Mouse (Mus musculus): ENCODE measurements at regions not wholly inside any gene's neighbourhood (a gene's known extent, or its start where the extent isn't known, plus 50 kb on each side); places are given as distances from the start of the nearest gene placed in this dataset.

- Histone ChIP-seq H3K36me3 (no peaks in the 10 kb centered on the region), H3K4me3 (no peak overlapping the region), H3K27ac (replicated peaks) (no peak overlapping the region), H3K9me3 (no peaks in the 10 kb centered on the region), H3K4me1 (peaks cover 18% of the 10 kb centered on the region), H3K27me3 (no peaks in the 10 kb centered on the region), H3K9ac (replicated peaks) (no peak overlapping the region), H3K4me2 (replicated peaks) (no peak overlapping the region)
- 95% methylated on average over 1 of the region's 1 CpGs for WGBS
- ATAC-seq (replicated peaks), result no peak
Observed at GRCm38 (mm10) chr17:84101652-84102051, 86.1 kb downstream of the Zfp36l2 start.

- Histone ChIP-seq H3K9ac (replicated peaks) (no peak overlapping the region), H3K27me3 (no peaks in the 10 kb centered on the region), H3K27ac (replicated peaks) (peak overlapping the region; percentile 24; the same call in 1 of the 2 replicates), H3K4me1 (peaks cover 29% of the 10 kb centered on the region), H3K4me2 (replicated peaks) (no peak overlapping the region), H3K4me3 (no peak overlapping the region), H3K36me3 (no peaks in the 10 kb centered on the region), H3K9me3 (no peaks in the 10 kb centered on the region)
- WGBS, result 24% methylated on average over 10 of the region's 10 CpGs
- ATAC-seq (replicated peaks), result no peak
Observed at GRCm38 (mm10) chr17:84100523-84100922, 87.2 kb downstream of the Zfp36l2 start.

- no peak overlapping the region for H3K9ac ChIP-seq (replicated peaks)
- no peaks in the 10 kb centered on the region for H3K36me3 ChIP-seq
- no peak for ATAC-seq (replicated peaks)
- H3K4me2 ChIP-seq (replicated peaks), result no peak overlapping the region
- no peaks in the 10 kb centered on the region for H3K27me3 ChIP-seq
- WGBS, result 91% methylated on average over 9 of the region's 9 CpGs
- no peak overlapping the region for H3K27ac ChIP-seq (replicated peaks)
- peaks cover 30% of the 10 kb centered on the region for H3K4me1 ChIP-seq
- H3K4me3 ChIP-seq, result no peak overlapping the region
- no peaks in the 10 kb centered on the region for H3K9me3 ChIP-seq
Observed at GRCm38 (mm10) chr17:84099737-84100136, 88.0 kb downstream of the Zfp36l2 start.

GRCm38 (mm10) chr17:84097871-84098430, 89.8 kb downstream of the Zfp36l2 start:
- Histone ChIP-seq H3K36me3 (no peaks in the 10 kb centered on the region), H3K4me3 (no peak overlapping the region), H3K9ac (replicated peaks) (no peak overlapping the region), H3K9me3 (no peaks in the 10 kb centered on the region), H3K4me2 (replicated peaks) (no peak overlapping the region), H3K27me3 (no peaks in the 10 kb centered on the region), H3K27ac (replicated peaks) (0 out of 2 replicates have a peak overlapping the region, but pooled peaks have one; percentile 84), H3K4me1 (peaks cover 30% of the 10 kb centered on the region)
- no peak for ATAC-seq (replicated peaks)
- 92% methylated on average over 6 of the region's 6 CpGs for WGBS

GRCm38 (mm10) chr17:84097286-84097685, 90.5 kb downstream of the Zfp36l2 start:
- H3K4me1 ChIP-seq, result peaks cover 30% of the 10 kb centered on the region
- H3K27ac ChIP-seq (replicated peaks), result peak overlapping the region; percentile 84
- WGBS, result 41% methylated on average over 13 of the region's 13 CpGs
- H3K4me3 ChIP-seq, result no peak overlapping the region
- H3K9me3 ChIP-seq, result no peaks in the 10 kb centered on the region
- H3K36me3 ChIP-seq, result no peaks in the 10 kb centered on the region
- H3K9ac ChIP-seq (replicated peaks), result no peak overlapping the region
- no peaks in the 10 kb centered on the region for H3K27me3 ChIP-seq
- peak overlapping the region; percentile 73; the same call in 1 of the 2 replicates for H3K4me2 ChIP-seq (replicated peaks)
- no peak for ATAC-seq (replicated peaks)

GRCm38 (mm10) chr17:84096345-84097260, 91.1 kb downstream of the Zfp36l2 start:
- no peaks in the 10 kb centered on the region for H3K36me3 ChIP-seq
- peak overlapping the region; percentile 44 for H3K4me3 ChIP-seq
- no peaks in the 10 kb centered on the region for H3K9me3 ChIP-seq
- H3K4me1 ChIP-seq, result peaks cover 30% of the 10 kb centered on the region
- H3K9ac ChIP-seq (replicated peaks), result peak overlapping the region; percentile 51
- WGBS, result 2% methylated on average over 59 of the region's 59 CpGs
- ATAC-seq (replicated peaks), result peak; percentile 93
- H3K4me2 ChIP-seq (replicated peaks), result peak overlapping the region; percentile 73
- no peaks in the 10 kb centered on the region for H3K27me3 ChIP-seq
- peak overlapping the region; percentile 84 for H3K27ac ChIP-seq (replicated peaks)

GRCm38 (mm10) chr17:84095829-84096228, 91.9 kb downstream of the Zfp36l2 start:
- ATAC-seq (replicated peaks), result peak; percentile 14; the same call in 1 of the 2 replicates
- H3K4me2 ChIP-seq (replicated peaks), result peak overlapping the region; percentile 73; the same call in 1 of the 2 replicates
- H3K9ac ChIP-seq (replicated peaks), result no peak overlapping the region
- no peaks in the 10 kb centered on the region for H3K36me3 ChIP-seq
- no peaks in the 10 kb centered on the region for H3K9me3 ChIP-seq
- 12% methylated on average over 4 of the region's 4 CpGs for WGBS
- peak overlapping the region; percentile 84 for H3K27ac ChIP-seq (replicated peaks)
- no peaks in the 10 kb centered on the region for H3K27me3 ChIP-seq
- H3K4me3 ChIP-seq, result no peak overlapping the region
- H3K4me1 ChIP-seq, result peaks cover 30% of the 10 kb centered on the region

- WGBS, result 69% methylated on average over 2 of the region's 2 CpGs
- H3K4me1 ChIP-seq, result peaks cover 23% of the 10 kb centered on the region
- no peak for ATAC-seq (replicated peaks)
- H3K4me2 ChIP-seq (replicated peaks), result no peak overlapping the region
- no peak overlapping the region for H3K9ac ChIP-seq (replicated peaks)
- no peaks in the 10 kb centered on the region for H3K36me3 ChIP-seq
- H3K27me3 ChIP-seq, result no peaks in the 10 kb centered on the region
- no peak overlapping the region for H3K4me3 ChIP-seq
- peak overlapping the region; percentile 84; the same call in 1 of the 2 replicates for H3K27ac ChIP-seq (replicated peaks)
- no peaks in the 10 kb centered on the region for H3K9me3 ChIP-seq
Observed at GRCm38 (mm10) chr17:84095089-84095488, 92.7 kb downstream of the Zfp36l2 start.

- Histone ChIP-seq H3K9ac (replicated peaks) (no peak overlapping the region), H3K36me3 (no peaks in the 10 kb centered on the region), H3K9me3 (no peaks in the 10 kb centered on the region), H3K4me1 (peaks cover 29% of the 10 kb centered on the region), H3K27ac (replicated peaks) (no peak overlapping the region), H3K4me3 (no peak overlapping the region), H3K27me3 (no peaks in the 10 kb centered on the region), H3K4me2 (replicated peaks) (no peak overlapping the region)
- WGBS, result 90% methylated on average over 12 of the region's 12 CpGs
- no peak for ATAC-seq (replicated peaks)
Observed at GRCm38 (mm10) chr17:84086394-84086793, 101.4 kb downstream of the Zfp36l2 start.

- H3K27ac ChIP-seq (replicated peaks), result no peak overlapping the region
- no peak overlapping the region for H3K4me2 ChIP-seq (replicated peaks)
- no peak overlapping the region for H3K4me3 ChIP-seq
- H3K4me1 ChIP-seq, result peaks cover 29% of the 10 kb centered on the region
- no peaks in the 10 kb centered on the region for H3K27me3 ChIP-seq
- WGBS, result 25% methylated on average over 7 of the region's 7 CpGs
- ATAC-seq (replicated peaks), result no peak
- no peaks in the 10 kb centered on the region for H3K36me3 ChIP-seq
- no peak overlapping the region for H3K9ac ChIP-seq (replicated peaks)
- no peaks in the 10 kb centered on the region for H3K9me3 ChIP-seq
Observed at GRCm38 (mm10) chr17:84085721-84086120, 102.0 kb downstream of the Zfp36l2 start.

- Histone ChIP-seq H3K4me3 (no peak overlapping the region), H3K27me3 (no peaks in the 10 kb centered on the region), H3K4me1 (peaks cover 29% of the 10 kb centered on the region), H3K27ac (replicated peaks) (no peak overlapping the region), H3K36me3 (no peaks in the 10 kb centered on the region), H3K9ac (replicated peaks) (no peak overlapping the region), H3K9me3 (no peaks in the 10 kb centered on the region), H3K4me2 (replicated peaks) (no peak overlapping the region)
- no peak for ATAC-seq (replicated peaks)
- 48% methylated on average over 10 of the region's 10 CpGs for WGBS
Observed at GRCm38 (mm10) chr17:84085232-84085631, 102.5 kb downstream of the Zfp36l2 start.
